Mouse (Mus musculus) neutrophil, adult 59 days (primary cell): ENCODE results near the gene Bub1. TPM values are rescaled to one million over a fixed set of nuclear protein-coding genes. Genes with fewer than 3 reads are reported as not detected.

Source experiments
- total RNA-seq, 2 experiments: library from RNA; stranded (reverse); gene quantifications; 1 replicate in 1 of 2; 2 replicates in 1 of 2; pipeline ENCODE4 v1.2.4; 2023

The Bub1 gene
- 10 to 100 TPM; 22.0 to 26.1 TPM for total RNA-seq

DNA sequence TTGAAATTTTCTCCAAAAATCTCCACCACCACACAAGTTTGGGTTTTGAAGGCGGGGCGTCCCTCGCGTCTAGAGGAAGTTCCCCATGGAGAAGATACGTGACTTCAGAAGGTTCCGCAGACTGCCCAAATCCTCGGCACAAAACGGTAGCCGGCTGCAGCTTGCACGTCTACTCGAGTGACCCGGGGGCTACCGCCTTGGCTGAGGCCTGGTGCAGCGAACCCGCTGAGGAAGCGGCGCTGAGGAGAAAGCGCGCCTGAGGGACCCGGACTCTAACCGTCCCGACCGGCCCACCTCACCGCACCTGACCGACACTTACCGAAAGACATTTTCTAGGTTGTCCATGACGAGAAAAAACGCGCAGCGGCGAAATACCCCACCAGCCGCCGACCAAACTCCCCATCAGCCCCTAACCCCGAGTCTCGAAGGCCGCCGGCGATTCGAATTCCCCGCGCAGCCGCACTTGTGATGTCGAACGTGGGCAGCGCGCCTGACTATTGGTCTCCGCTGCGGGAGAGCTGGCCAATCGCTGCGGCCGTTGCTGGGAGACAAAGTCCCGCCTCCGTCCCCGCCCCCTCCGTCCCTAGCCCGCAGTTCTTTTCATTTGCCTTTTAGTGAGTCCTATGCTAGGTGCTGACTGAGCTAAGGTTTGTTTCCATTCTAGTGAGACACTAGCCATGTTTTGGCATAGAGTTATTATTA is at the start of gene Bub1:
TSS of gene Bub1 (minus strand) at position 465 of the 702 bp plus-strand sequence.

DNA sequence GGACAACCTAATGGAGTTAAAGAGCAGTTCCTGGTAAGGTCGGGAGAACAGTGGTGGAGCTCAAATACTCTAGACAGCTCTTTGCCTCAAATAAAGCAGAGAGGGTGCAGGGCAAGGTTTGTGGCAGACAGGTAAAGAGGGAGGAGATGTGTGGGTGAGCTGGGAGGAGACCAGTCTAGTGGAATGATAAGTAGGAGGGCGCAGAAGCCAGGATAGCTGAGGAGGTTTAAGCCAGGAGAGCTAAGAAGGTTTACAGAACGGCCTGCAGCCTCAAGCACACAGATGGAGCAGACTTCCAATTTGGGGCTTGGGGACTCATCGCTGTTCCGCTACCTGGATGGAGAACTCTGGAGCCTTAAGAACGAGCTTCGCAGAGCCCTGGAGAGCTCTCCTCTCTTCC is 6.9 kb upstream of the Bub1 start, which contains the start of gene Acoxl:
TSS of gene Acoxl (plus strand) at position 301 of the 400 bp plus-strand sequence.

DNA sequence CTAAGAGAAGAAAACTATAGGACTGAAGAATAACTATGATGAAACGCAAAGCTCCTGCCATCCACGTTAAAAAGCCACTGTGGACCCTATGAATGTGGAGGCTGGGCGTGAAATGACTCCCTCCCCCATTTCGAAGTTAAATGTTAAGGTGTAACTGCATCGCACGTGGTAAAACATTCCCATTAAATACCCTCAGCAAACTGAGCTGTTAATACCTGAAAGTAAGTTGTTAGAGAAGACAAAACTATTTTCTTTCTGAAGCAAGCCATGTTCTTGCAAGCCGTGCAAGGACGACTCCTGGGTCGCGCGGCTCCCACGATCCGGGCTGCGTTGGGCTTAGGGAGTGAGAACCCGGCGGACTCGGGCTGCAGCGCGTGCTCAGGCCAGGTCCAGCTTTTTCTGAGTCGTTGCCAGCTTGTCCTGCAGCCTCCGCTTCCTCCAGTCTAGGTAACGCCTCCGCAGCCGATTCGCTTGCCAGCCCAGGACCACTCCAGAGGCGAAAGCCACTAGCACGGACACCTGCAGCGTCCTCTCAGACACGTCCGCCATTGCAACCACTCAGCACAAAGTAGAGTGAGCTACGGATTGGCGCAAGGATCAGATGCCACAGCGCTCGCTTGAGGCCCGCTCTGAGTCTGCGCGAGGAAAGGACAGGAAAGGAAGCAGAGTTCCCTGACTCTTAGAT is 39.6 kb downstream of the Bub1 start, which contains the start of gene Mtln:
TSS of gene Mtln (minus strand) at position 570 of the 685 bp plus-strand sequence.

DNA sequence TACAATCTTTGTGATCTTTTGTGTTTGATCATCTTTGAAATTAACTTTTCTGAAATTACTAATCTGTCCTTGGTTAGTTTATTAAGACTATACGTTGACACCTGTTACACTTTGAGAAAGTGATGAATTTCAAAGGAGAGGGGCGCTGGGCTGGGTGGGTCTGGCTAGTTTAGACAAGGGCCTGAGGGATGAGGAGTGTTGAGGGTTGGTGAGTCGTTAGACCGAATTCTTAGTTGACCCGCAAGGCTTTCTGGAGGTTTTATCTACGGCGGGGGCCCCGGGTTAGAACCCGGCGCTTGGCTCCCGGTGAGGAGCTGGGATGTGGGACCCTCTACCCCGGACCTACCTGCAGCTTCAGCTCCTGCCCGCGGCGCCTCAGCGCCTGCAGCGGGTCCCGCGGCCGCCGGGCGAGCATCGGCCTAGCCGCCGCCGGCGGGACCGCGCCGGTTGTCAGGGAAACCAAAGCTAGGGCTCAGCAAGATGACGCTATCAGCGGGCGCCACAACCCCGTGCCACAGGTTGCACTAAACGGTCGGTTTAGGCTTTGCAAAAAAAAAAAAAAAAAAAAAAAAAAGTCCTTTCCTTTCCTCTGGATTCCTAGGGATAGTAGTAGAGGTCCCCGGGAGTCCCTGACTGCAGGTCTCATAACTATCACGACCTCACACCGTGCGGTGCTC is 43.1 kb downstream of the Bub1 start, which contains the start of gene Nphp1:
TSS of gene Nphp1 (minus strand) at position 458 of the 677 bp plus-strand sequence.

Other genes with a start within 250 kb of the Bub1 start
- gene Zfp661, start 244.8 kb downstream of the Bub1 start, total RNA-seq, result 1 to 10 TPM in 1 of 2 experiments, under 1 TPM in 1; 0.49 to 1.3 TPM
- 10 to 100 TPM; 45.7 to 52.9 TPM for gene Mrps5, start 244.6 kb downstream of the Bub1 start, total RNA-seq
- gene Mal, start 175.2 kb downstream of the Bub1 start, total RNA-seq, result not detected
- gene Mall, start 101.9 kb downstream of the Bub1 start, total RNA-seq, result not detected
- 1 to 10 TPM; 1.0 to 1.4 TPM for gene Nphp1, start 43.0 kb downstream of the Bub1 start, total RNA-seq
- gene Mtln, start 39.4 kb downstream of the Bub1 start, total RNA-seq, result 1 to 10 TPM; 5.2 to 5.6 TPM
- not detected for gene Acoxl, start 7.0 kb upstream of the Bub1 start, total RNA-seq